Mouse (Mus musculus): ENCODE results near the gene Alpl. TPM values are rescaled to one million over a fixed set of nuclear protein-coding genes. Genes with fewer than 3 reads are reported as not detected.

Alpl gene
- total and polyA plus RNA-seq, 3 experiments = not detected

DNA sequence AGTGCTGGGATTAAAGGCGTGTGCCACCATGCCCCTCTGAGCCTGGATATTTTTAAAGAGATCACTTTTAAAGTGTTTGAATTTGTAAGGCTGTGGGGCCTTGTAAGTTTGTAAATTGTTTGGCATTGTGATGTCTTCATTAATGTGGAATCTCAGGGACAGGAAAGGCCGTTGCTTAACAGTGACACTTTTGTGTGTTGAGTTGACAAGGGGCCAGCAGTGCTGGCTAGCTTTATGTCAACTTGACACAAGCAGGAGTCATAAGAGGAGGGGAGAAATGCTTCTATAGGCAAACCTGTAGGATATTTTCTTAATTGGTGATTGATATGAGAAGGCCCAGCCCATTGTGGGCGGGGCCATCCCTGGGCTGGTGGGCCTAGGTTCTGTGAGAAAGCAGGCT is 15.2 kb downstream of the Alpl start:
- TF ChIP-seq POLR2AphosphoS5 (IDR thresholded peaks at IDR 0.05; ENCODE audit: borderline replicate concordance, low read depth, low read length) (no peak), ETS1 (IDR thresholded peaks at IDR 0.05; ENCODE audit: low read depth, low read length) (no peak), E2F4 (IDR thresholded peaks at IDR 0.05; ENCODE audit: borderline replicate concordance, low read depth, low read length) (no peak), MAFK (IDR thresholded peaks at IDR 0.05; ENCODE audit: borderline replicate concordance, low read depth, low read length) (no peak), MYB (IDR thresholded peaks at IDR 0.05; ENCODE audit: low read depth, low read length) (no peak)
- Histone ChIP-seq H3K36me3 (ENCODE audit: control insufficient read depth in 1 of 2, insufficient read depth in 2 of 2, low read length in 2 of 2) (no peaks in the 10 kb centered on the region), H3K79me2 (ENCODE audit: control insufficient read depth, insufficient read depth, low read length, poor library complexity) (no peaks in the 10 kb centered on the region), H3K4me3 (ENCODE audit: control insufficient read depth in 1 of 2, insufficient read depth in 1 of 2, low read depth in 2 of 2, low read length in 2 of 2) (no peak overlapping the region), H3K4me1 (ENCODE audit: control insufficient read depth in 1 of 2, insufficient read depth in 2 of 2, low read length in 2 of 2) (no peaks in the 10 kb centered on the region), H3K9me3 (replicated peaks; ENCODE audit: insufficient read depth, low read length) (no peaks in the 10 kb centered on the region), H3K27me3 (ENCODE audit: control insufficient read depth in 1 of 2, insufficient read depth in 2 of 2, low read length in 2 of 2) (no peaks in the 10 kb centered on the region), H3K9ac (ENCODE audit: control insufficient read depth, low read depth, low read length, poor library complexity, severe bottlenecking) (no peak overlapping the region), H3K27ac (ENCODE audit: control insufficient read depth, low read depth, low read length) (no peak overlapping the region)
- no peak for DNase-seq (ENCODE audit: low read depth, low spot score)

DNA sequence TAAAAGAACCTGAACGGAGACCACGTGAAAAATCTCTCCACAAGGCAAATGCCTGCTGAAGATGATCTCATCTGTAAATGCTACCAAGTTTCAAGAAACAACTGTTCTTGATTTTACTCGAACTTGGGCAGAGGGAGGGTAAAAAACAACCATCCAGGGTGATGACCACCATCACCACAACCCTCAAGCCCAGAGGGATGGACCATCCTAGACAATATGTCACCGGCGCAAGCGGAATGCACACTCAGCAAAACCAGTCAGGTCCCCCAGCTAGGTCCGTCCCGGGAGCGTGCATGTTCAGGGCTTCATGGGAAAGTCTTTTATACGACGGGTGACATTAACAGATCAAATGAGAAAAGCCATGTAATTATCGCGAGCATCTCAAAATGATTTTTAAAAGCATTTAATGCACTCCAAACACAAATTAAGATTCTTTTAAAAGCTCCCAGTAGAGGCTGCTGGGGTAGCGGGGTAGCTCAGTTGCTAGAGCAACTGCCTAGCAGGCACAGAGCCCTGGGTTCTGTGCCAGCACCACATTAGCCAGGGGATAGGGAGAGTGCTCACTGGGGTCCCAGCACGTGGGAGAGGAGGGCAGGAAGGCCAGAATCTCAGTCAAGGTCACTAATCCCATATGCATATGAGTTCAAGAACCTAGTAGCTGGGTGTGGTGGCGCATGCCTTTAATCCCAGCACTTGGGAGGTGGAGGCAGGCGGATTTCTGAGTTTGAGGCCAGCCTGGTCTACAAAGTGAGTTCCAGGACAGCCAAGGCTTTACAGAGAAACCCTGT is 17.6 kb downstream of the Alpl start:
- Histone ChIP-seq H3K9me3 (replicated peaks; ENCODE audit: insufficient read depth, low read length) (no peaks in the 10 kb centered on the region), H3K4me3 (ENCODE audit: control insufficient read depth in 1 of 2, insufficient read depth in 1 of 2, low read depth in 2 of 2, low read length in 2 of 2) (no peak overlapping the region), H3K27ac (ENCODE audit: control insufficient read depth, low read depth, low read length) (no peak overlapping the region), H3K27me3 (ENCODE audit: control insufficient read depth in 1 of 2, insufficient read depth in 2 of 2, low read length in 2 of 2) (no peaks in the 10 kb centered on the region), H3K79me2 (ENCODE audit: control insufficient read depth, insufficient read depth, low read length, poor library complexity) (no peaks in the 10 kb centered on the region), H3K4me1 (ENCODE audit: control insufficient read depth in 1 of 2, insufficient read depth in 2 of 2, low read length in 2 of 2) (no peaks in the 10 kb centered on the region), H3K36me3 (ENCODE audit: control insufficient read depth in 1 of 2, insufficient read depth in 2 of 2, low read length in 2 of 2) (no peaks in the 10 kb centered on the region), H3K9ac (ENCODE audit: control insufficient read depth, low read depth, low read length, poor library complexity, severe bottlenecking) (no peak overlapping the region)
- TF ChIP-seq POLR2AphosphoS5 (IDR thresholded peaks at IDR 0.05; ENCODE audit: borderline replicate concordance, low read depth, low read length) = no peak
- no peak for TF ChIP-seq ZC3H11A (IDR thresholded peaks at IDR 0.05; ENCODE audit: low read depth, low read length)
- no peak for TF ChIP-seq USF1 (IDR thresholded peaks at IDR 0.05; ENCODE audit: low read depth, low read length)
- TF ChIP-seq GATA1 (IDR thresholded peaks at IDR 0.05; ENCODE audit: low read depth, low read length) = no peak
- no peak for TF ChIP-seq MYB (IDR thresholded peaks at IDR 0.05; ENCODE audit: low read depth, low read length)
- TF ChIP-seq ELF1 (IDR thresholded peaks at IDR 0.05; ENCODE audit: low read depth, low read length) = no peak
- TF ChIP-seq TCF12 (IDR thresholded peaks at IDR 0.05; ENCODE audit: low read depth, low read length) = no peak
- TF ChIP-seq TAL1 (IDR thresholded peaks at IDR 0.05; ENCODE audit: low read length) = no peak
- TF ChIP-seq NELFE (IDR thresholded peaks at IDR 0.05; ENCODE audit: low read depth, low read length) = no peak
- no peak for TF ChIP-seq EP300 (IDR thresholded peaks at IDR 0.05; ENCODE audit: low read depth in 1 of 2, low read length in 2 of 2)
- TF ChIP-seq HCFC1 (IDR thresholded peaks at IDR 0.05; ENCODE audit: low read depth, low read length) = no peak
- TF ChIP-seq ZKSCAN1 (IDR thresholded peaks at IDR 0.05; ENCODE audit: low read depth, low read length) = no peak
- no peak for TF ChIP-seq MAX (IDR thresholded peaks at IDR 0.05; ENCODE audit: low read length)
- TF ChIP-seq BHLHE40 (IDR thresholded peaks at IDR 0.05; ENCODE audit: borderline replicate concordance, low read depth, low read length) = no peak
- no peak for TF ChIP-seq CTCF (IDR thresholded peaks at IDR 0.05 in 2 of 3, conservative IDR thresholded peaks at IDR 0.05 in 1 of 3; ENCODE audit: control insufficient read depth in 1 of 3, insufficient read depth in 1 of 3, low read depth in 2 of 3, low read length in 3 of 3, poor library complexity in 1 of 3, severe bottlenecking in 1 of 3)
- no peak for TF ChIP-seq MAZ (IDR thresholded peaks at IDR 0.05; ENCODE audit: low read depth, low read length)
- no peak for TF ChIP-seq E2F4 (IDR thresholded peaks at IDR 0.05; ENCODE audit: borderline replicate concordance, low read depth, low read length)
- DNase-seq (ENCODE audit: low read depth, low spot score) = no peak
